Mouse (Mus musculus) limb, embryonic 15.5 days (tissue): Measurements from ENCODE around the gene Fgfr2. TPM values are rescaled to one million over a fixed set of nuclear protein-coding genes. Genes with fewer than 3 reads are reported as not detected.

Source experiments
- ATAC-seq: fragments of 200-750 bp; cut with Nextera tagmentation; 2 replicates; pipeline ENCODE4 v1.8.0; 2017; ENCODE audit warnings: low read depth, moderate TSS enrichment; ENCODE audit not compliant: insufficient number of reproducible peaks, low FRiP score, low TSS enrichment
- H3K27ac ChIP-seq: fragments of 300-500 bp; sonication (generic); 2 replicates; pipeline ENCODE4 v1.5.1; 2015; ENCODE audit warnings: moderate library complexity, mild to moderate bottlenecking, inconsistent platforms
- H3K27me3 ChIP-seq: fragments of 300-500 bp; sonication (generic); 2 replicates; pipeline ENCODE4 v1.6.1; 2015; ENCODE audit warnings: inconsistent platforms
- H3K36me3 ChIP-seq: fragments of 300-500 bp; sonication (generic); 2 replicates; pipeline ENCODE4 v1.6.1; 2015; ENCODE audit warnings: inconsistent platforms
- H3K4me1 ChIP-seq: fragments of 300-500 bp; sonication (generic); 2 replicates; pipeline ENCODE4 v1.6.1; 2015; ENCODE audit warnings: inconsistent platforms
- H3K4me2 ChIP-seq: fragments of 300-500 bp; sonication (generic); 2 replicates; pipeline ENCODE4 v1.6.1; 2015; ENCODE audit warnings: mild to moderate bottlenecking, inconsistent platforms
- H3K4me3 ChIP-seq: fragments of 300-500 bp; sonication (generic); 2 replicates; pipeline ENCODE4 v1.5.1; 2015; ENCODE audit warnings: mild to moderate bottlenecking, inconsistent platforms
- H3K9ac ChIP-seq: fragments of 300-500 bp; sonication (generic); 2 replicates; pipeline ENCODE4 v1.6.1; 2015; ENCODE audit warnings: inconsistent platforms
- H3K9me3 ChIP-seq: fragments of 300-500 bp; sonication (generic); 2 replicates; pipeline ENCODE4 v1.6.1; 2016; ENCODE audit warnings: inconsistent platforms
- WGBS: fragments of 180-500 bp; shearing (Covaris S2); methylation state at CpG from one replicate; pipeline ENCODE4 v1.1.7; 2015; 5-methylcytosine and 5-hydroxymethylcytosine counted together
- polyA plus RNA-seq: library from polyadenylated mRNA; unstranded; fragments of >200 nt; fragmentation: Nextera tagmentation; extraction: Ambion mirVana; gene quantifications from 2 replicates; pipeline ENCODE4 v1.2.1, GENCODE M21; 2015

The Fgfr2 gene
- polyA plus RNA-seq, 1 experiment from 2014 or later: 101 TPM

DNA sequence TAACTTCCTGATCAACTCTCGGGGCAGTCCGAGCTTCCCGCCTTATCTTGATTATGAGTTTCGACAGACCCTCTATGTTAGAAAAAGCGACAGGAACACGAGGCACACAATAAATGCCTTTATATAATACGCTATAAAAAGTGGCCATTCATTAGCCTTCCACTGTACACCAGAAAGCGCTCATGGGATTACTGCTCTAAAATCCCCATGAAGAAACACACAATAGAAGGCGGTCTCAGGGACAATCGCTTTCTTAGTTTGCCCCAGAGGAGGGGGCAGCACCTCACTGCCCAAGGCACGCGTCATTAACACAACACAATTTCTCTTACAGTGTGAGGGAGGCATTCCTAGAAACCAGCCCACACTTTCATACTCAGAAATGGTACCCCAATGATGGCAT lies 2954.9 kb downstream of the Fgfr2 start:
- Histone ChIP-seq H3K27ac (no peak overlapping the region; the same call in 1 of the 2 replicates), H3K9me3 (no peaks in the 10 kb centered on the region), H3K4me2 (no peak overlapping the region), H3K4me1 (peaks cover 17% of the 10 kb centered on the region; the same call in 1 of the 2 replicates), H3K9ac (no peak overlapping the region), H3K27me3 (no peaks in the 10 kb centered on the region), H3K36me3 (peaks cover 50% of the 10 kb centered on the region), H3K4me3 (no peak overlapping the region)
- 52% methylated on average over 12 of the region's 12 CpGs for WGBS
- ATAC-seq: no peak

DNA sequence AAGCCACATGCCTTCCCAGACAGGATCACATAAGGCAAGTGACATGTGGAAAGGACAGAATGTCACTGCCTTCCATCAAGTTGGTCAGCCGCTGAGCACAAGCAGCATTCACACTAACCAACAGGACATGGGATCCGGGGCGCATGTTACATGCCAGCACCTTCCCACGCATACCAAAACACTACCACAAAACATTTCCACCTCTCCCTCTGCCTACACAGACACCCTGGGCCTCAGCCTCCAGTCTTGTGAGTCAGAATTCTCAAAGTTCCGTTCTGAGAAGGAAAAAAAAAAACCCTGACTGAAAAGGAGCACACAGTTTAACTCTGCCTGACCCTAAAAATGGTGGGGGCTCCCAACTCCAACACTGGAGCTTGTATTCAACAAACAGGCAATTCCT lies 2955.9 kb downstream of the Fgfr2 start:
- no peaks in the 10 kb centered on the region for H3K27me3 ChIP-seq
- peak overlapping the region; percentile 47; the same call in 1 of the 2 replicates for H3K27ac ChIP-seq
- H3K36me3 ChIP-seq: peaks cover 52% of the 10 kb centered on the region
- H3K4me1 ChIP-seq: peaks cover 19% of the 10 kb centered on the region; the same call in 1 of the 2 replicates
- 78% methylated on average over 5 of the region's 5 CpGs for WGBS
- H3K4me2 ChIP-seq: no peak overlapping the region
- H3K9ac ChIP-seq: no peak overlapping the region
- H3K4me3 ChIP-seq: no peak overlapping the region
- no peak for ATAC-seq
- no peaks in the 10 kb centered on the region for H3K9me3 ChIP-seq

DNA sequence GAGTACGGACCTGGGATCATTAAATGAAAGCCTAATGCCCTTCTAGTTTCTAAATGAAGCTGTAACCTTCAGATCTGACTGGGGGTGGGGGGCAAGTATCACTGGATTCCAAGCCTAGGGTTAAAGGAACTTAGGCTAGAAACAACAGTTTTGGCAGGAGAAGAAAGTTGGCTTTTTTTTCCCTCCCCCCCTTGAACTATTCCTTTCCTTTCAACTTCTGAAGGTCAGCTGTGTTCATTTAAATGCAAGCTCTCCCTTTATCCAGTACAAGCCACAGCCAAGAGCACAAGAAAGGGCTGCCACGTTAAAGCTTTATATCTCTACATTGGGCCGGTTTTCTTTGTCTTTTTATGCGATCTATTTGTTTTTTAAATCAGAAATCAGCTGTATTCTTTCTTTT lies 2957.0 kb downstream of the Fgfr2 start:
- no peaks in the 10 kb centered on the region for H3K27me3 ChIP-seq
- peaks cover 43% of the 10 kb centered on the region for H3K36me3 ChIP-seq
- H3K4me2 ChIP-seq: no peak overlapping the region
- H3K4me1 ChIP-seq: peaks cover 28% of the 10 kb centered on the region
- ATAC-seq: no peak
- peak overlapping the region; percentile 27; the same call in 1 of the 2 replicates for H3K27ac ChIP-seq
- H3K9ac ChIP-seq: no peak overlapping the region
- no peak overlapping the region for H3K4me3 ChIP-seq
- 43% methylated on average over 4 of the region's 4 CpGs for WGBS
- H3K9me3 ChIP-seq: no peaks in the 10 kb centered on the region

DNA sequence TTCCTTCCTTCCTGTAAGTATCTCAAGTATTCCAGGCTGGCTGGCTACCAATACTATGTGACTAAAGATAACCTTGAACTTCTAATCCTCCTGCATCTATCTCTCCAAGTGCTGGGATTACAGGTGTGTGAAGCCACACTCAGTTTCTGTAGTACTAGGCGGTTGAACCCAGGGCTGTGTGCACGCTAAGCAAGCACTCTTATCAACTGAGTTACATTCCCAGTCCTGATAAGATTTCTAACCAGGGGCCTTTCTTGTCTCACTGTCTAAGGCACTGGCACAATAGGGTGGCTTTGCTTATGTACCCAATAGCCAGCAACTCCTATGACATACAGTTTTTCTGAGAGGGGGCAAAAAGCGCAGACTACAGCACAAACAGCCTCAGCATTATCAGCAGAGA lies 2957.7 kb downstream of the Fgfr2 start:
- Histone ChIP-seq H3K36me3 (peaks cover 37% of the 10 kb centered on the region), H3K4me3 (no peak overlapping the region), H3K9ac (no peak overlapping the region), H3K4me2 (no peak overlapping the region), H3K9me3 (no peaks in the 10 kb centered on the region), H3K4me1 (peaks cover 31% of the 10 kb centered on the region), H3K27ac (peak overlapping the region; percentile 59), H3K27me3 (no peaks in the 10 kb centered on the region)
- ATAC-seq: no peak
- WGBS: 79% methylated on average over 3 of the region's 3 CpGs

DNA sequence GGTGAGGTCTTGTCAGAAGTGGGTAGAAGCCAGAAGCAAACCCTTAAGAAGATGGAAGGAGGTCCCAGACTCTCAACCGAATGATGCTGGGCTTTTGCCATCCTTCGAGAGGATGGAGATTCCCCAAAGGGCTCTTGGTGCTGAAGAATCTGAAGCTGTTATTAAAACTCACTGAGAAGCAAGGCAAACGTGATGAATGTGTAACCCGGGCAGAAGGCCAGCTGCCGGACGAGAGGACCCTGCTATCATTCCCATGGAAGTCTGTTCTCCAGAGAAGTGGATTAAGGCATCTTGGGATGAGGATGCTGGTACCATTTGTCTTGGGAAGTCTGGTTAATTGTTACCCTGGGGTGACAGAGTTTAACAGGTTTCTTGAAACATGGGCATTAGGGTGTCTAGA lies 2960.4 kb downstream of the Fgfr2 start:
- Histone ChIP-seq H3K36me3 (peaks cover 14% of the 10 kb centered on the region), H3K4me3 (no peak overlapping the region), H3K27me3 (no peaks in the 10 kb centered on the region), H3K9me3 (no peaks in the 10 kb centered on the region), H3K4me2 (no peak overlapping the region), H3K9ac (no peak overlapping the region), H3K27ac (no peak overlapping the region), H3K4me1 (peaks cover 31% of the 10 kb centered on the region)
- WGBS: 66% methylated on average over 6 of the region's 6 CpGs
- ATAC-seq: no peak

DNA sequence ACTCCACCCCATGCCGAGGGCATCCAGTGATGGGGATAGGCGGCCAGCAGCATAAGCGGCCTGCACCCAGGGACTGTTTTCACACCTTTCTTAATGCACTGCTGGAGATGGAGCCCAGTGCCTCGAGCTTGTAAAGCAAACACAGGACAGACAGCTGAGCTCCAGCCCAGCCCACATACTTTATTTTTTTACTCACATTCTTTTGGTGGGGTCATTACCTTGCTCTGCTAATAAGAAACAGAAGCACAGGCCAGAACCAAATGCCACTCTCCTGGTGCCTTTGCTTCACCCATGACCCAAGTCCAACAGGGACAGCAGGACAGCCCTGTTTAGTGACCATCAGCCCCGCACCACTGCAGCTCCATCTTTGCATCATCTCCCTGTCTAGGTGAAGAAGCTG lies 2961.6 kb downstream of the Fgfr2 start:
- no peak overlapping the region for H3K4me3 ChIP-seq
- H3K27ac ChIP-seq: peak overlapping the region; percentile 18; the same call in 1 of the 2 replicates
- H3K27me3 ChIP-seq: no peaks in the 10 kb centered on the region
- H3K4me1 ChIP-seq: peaks cover 28% of the 10 kb centered on the region
- no peak overlapping the region for H3K4me2 ChIP-seq
- H3K9me3 ChIP-seq: no peaks in the 10 kb centered on the region
- ATAC-seq: no peak
- H3K36me3 ChIP-seq: peaks cover 11% of the 10 kb centered on the region
- WGBS: 30% methylated on average over 5 of the region's 5 CpGs
- H3K9ac ChIP-seq: no peak overlapping the region

DNA sequence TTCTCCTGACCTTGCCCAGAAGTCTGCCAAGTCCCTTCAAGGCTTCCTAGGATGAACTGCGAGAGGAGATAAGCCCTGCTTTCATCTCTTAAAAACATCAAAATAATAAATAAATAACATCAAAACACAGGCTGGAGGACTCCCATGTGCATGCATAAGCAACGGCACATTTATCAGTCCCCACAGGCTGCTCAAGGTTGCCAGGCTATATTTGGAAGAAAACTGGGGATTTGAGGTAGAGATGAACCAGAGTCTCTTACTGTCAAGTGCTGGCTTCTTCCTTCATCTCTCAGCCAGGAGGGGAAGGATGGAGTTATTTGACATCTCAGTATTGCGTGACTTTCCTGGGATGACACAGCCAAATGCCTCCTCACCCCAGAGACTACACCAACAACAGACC lies 2964.3 kb downstream of the Fgfr2 start:
- no peak overlapping the region for H3K4me2 ChIP-seq
- H3K36me3 ChIP-seq: peaks cover 11% of the 10 kb centered on the region
- peaks cover 14% of the 10 kb centered on the region for H3K4me1 ChIP-seq
- no peak overlapping the region for H3K9ac ChIP-seq
- 82% methylated on average over 3 of the region's 3 CpGs for WGBS
- H3K4me3 ChIP-seq: no peak overlapping the region
- no peak overlapping the region for H3K27ac ChIP-seq
- no peaks in the 10 kb centered on the region for H3K27me3 ChIP-seq
- no peak for ATAC-seq
- H3K9me3 ChIP-seq: no peaks in the 10 kb centered on the region

DNA sequence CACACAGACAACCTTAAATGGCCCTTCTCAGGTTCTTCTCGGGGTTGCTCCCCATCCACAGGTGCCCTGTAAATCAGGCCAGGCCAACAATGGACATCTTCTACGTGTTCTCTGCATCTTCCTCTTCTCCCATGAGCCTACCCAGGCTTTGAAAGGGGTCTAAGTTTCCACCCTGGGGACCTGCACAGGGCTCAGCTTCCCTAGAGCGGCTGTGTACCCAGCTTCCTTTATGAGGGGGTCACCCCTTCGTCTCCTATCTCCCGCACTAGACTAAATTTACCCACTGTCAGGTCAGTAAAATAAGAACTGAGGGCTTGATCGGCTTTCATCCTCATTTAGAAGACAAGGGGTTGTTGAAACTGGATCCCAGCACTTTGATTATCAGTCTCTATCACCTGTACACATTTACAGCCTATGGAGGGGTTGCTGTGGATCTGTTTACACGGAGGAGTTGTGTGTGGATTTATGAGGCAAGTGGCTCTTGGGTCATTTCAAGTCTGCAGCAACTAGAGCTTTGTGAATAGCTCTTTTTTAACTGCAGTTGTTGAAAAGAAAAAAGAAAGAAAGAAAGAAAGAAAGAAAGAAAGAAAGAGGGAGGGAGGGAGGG lies 2969.7 kb downstream of the Fgfr2 start:
- Histone ChIP-seq H3K27ac (no peak overlapping the region), H3K4me1 (no peaks in the 10 kb centered on the region), H3K4me3 (no peak overlapping the region), H3K9ac (no peak overlapping the region), H3K4me2 (no peak overlapping the region), H3K9me3 (no peaks in the 10 kb centered on the region), H3K36me3 (no peaks in the 10 kb centered on the region), H3K27me3 (no peaks in the 10 kb centered on the region)
- ATAC-seq: no peak
- WGBS: 50% methylated on average over 7 of the region's 7 CpGs

DNA sequence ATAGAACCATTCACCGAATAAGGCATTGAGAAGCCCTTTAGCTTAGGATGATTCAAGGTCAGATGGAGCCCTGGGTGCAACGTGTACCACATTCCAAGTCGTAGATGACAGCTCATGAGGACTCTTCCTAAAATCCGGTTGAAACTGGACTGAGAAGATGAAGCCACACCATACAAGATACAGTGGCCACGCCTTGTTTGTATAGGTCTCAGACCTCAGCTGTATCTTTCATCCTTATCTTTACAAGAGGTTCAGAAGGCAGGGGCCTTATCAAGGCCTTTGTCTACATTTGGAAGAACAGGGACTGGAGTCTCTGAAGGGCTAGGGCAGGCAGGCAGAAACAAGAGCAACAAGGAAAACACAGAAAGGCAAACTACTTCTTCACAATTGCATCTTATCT lies 2974.2 kb downstream of the Fgfr2 start:
- Histone ChIP-seq H3K9ac (no peak overlapping the region), H3K36me3 (no peaks in the 10 kb centered on the region), H3K4me3 (no peak overlapping the region), H3K4me2 (no peak overlapping the region), H3K9me3 (no peaks in the 10 kb centered on the region), H3K4me1 (no peaks in the 10 kb centered on the region), H3K27me3 (no peaks in the 10 kb centered on the region), H3K27ac (no peak overlapping the region)
- 80% methylated on average over 5 of the region's 5 CpGs for WGBS
- no peak for ATAC-seq

DNA sequence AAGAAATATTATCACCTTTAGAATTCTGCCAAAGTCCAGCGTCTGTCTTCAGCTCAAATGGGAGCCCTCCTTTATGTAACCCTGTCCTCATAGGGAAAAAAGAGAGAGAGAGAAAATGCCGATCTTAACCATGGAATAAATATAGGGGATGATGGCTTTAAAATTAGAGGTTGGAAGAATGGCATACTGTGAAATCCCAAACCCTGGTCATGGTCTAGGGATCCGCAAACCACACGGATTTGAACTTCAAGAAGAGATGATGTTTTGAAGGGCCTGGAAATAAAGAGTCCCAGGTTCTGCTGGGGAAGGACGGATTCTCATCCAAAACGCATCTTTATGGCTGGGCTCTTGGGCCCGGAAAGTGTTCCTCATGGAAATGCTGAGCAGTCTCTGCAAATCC lies 2975.9 kb downstream of the Fgfr2 start:
- Histone ChIP-seq H3K9ac (no peak overlapping the region), H3K4me2 (no peak overlapping the region), H3K4me1 (peaks cover 8% of the 10 kb centered on the region), H3K27ac (no peak overlapping the region), H3K9me3 (no peaks in the 10 kb centered on the region), H3K27me3 (no peaks in the 10 kb centered on the region), H3K4me3 (no peak overlapping the region), H3K36me3 (no peaks in the 10 kb centered on the region)
- ATAC-seq: no peak
- 73% methylated on average over 7 of the region's 7 CpGs for WGBS

DNA sequence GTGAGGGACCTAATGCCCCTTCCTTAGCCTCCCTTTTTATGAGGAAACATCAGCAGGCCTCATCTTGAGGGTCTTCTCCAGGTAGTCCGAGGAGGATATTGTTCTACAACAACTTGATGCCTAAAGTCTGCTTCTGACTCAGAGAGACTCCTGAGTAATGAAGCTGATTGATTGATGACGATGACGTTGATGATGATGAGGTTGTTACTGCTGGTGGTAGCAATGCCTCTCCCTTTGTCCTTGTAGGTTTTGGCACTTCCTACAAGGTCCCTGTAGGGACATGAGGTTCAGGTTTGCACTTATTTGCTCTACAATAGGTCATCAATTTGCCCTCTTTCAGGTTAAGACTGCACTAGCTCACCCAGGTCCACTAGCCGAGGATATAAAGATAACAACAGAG lies 2977.9 kb downstream of the Fgfr2 start:
- peaks cover 8% of the 10 kb centered on the region for H3K4me1 ChIP-seq
- no peak for ATAC-seq
- H3K36me3 ChIP-seq: no peaks in the 10 kb centered on the region
- H3K9ac ChIP-seq: no peak overlapping the region
- no peaks in the 10 kb centered on the region for H3K27me3 ChIP-seq
- no peak overlapping the region for H3K27ac ChIP-seq
- H3K4me2 ChIP-seq: no peak overlapping the region
- 84% methylated on average over 4 of the region's 4 CpGs for WGBS
- H3K9me3 ChIP-seq: no peaks in the 10 kb centered on the region
- no peak overlapping the region for H3K4me3 ChIP-seq

DNA sequence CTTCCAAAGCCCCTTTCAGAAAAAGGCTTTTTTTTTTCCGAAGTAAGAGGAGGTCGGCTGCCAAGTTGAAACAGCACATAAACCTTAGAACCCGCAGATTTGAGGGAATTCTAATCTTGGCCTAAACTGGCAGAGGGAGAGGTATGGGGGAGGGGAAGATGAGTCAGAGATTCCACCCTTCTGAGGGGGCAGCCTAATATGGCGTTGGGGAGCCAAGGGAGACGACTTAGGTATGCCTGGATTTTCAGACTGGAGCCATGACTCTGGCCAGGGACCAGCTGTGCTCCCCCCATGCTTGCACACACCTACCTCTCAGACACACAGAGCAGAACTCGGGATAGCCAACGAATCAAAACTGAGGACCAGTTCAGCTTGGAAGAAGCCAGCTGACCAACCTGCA lies 2979.8 kb downstream of the Fgfr2 start:
- peak; percentile 73; the same call in 1 of the 2 replicates for ATAC-seq

More for the DNA sequence above, 2979.8 kb downstream of the Fgfr2 start:
- Histone ChIP-seq H3K9me3 (no peaks in the 10 kb centered on the region), H3K36me3 (no peaks in the 10 kb centered on the region), H3K4me3 (no peak overlapping the region), H3K4me2 (no peak overlapping the region), H3K9ac (no peak overlapping the region), H3K27ac (peak overlapping the region; percentile 63; the same call in 1 of the 2 replicates), H3K27me3 (no peaks in the 10 kb centered on the region), H3K4me1 (peaks cover 8% of the 10 kb centered on the region)
- 41% methylated on average over 7 of the region's 7 CpGs for WGBS
